Mouse (Mus musculus) thymus, postnatal 10 days (tissue): ENCODE results near the gene Fam120b.

Experiments used
- DNase-seq, 2 experiments: peaks; one replicate each; pipeline ENCODE4 v3.0.0; 2021; ENCODE audit warnings: low spot score in 2 of 2

Gene Fam120b

DNA sequence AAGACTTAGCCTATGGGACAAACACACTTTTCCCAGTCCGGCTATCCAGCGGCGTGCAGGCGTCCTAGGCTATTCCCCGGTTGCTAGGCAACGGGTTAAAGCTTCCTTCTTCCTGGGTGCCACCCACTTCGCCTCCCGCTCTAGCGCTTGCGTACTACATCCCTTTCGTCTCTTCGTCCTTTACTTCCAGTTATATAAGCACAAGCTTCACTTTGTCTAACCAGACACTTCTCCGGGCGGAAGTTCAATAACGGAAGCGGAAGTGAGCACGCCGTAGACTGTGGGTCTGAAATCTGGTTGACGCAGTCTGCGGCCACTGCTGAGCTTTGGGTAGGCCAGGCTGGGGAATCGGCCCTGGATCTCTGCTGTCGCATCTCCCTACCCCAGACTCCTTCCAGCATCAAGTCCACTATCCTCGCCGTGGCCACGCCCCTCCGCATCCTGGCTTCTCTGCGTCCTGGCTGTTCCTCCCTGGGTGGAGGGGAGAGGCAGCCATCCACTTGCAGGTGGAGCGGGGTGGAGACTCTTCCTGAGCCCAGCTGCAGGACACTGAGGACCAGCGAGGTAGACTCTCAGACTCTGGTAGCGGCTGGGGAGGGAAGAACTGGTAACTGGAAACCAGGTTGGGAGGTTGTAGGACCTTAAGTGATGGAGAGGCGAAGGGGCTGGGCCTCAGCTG, at the start of gene Fam120b:
Fam120b (plus strand) TSS at position 206 of the 679 bp plus-strand sequence.
- peak; percentile 75 for DNase-seq

DNA sequence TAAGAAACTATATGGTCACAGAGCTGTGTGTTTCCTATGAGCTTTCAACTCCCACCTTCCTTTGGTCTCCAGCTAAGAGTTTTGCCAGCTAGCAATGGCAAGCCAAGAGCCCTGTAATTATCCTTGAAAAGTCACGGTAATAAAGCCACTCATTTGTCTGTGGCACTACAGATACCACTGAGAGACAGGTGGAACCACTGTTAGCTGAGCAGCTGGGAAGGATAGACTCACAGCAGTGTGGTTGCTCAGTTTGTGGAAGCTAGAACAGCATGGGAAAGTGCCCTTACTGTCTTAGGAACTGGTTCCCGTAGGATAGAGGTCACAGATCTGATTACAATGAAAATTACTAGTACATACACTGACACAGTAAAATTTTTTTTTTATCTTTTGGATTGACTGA, 45.9 kb upstream of the Fam120b start:
- DNase-seq = no peak

GRCm38 (mm10) chr17:15352869-15353610, 43.0 kb upstream of the Fam120b start:
- DNase-seq = no peak

DNA sequence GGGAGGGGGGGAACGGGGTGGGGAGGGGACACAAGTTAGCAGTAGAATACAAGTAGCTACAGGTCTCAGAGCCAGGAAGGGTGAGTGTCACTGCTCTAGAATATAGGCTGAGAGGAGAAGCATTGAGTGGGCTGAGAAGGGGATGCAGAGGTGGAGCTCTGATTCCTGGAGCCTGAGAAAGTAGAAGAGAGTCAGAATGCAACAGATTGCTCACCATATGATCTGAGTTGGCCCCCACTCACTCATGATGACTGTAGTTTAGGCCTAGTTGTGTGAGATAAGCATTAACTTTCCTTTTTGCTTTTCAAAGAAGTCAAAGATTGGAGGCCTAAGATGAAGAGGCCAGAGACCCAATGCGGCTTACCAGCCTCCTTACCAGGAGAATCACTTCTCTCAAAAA, 42.0 kb upstream of the Fam120b start:
- no peak for DNase-seq

DNA sequence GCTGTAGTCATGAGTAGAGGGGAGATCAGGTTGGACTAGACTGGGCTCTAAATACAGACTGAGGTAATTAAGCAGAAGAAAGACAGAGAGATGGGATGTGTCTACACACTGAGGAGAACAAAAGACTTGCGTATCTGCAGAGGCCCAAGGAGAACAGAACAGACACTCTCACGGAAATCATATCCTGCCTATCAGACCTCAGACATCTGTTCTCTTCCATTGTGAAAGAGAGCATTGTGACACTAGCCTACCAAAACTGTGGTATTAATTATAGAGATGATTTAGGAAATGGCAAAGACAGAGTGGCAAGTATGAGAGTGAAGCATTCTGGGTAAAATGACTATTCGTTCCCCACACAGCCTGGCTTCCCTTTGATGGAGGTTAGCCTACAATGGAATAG, 40.9 kb upstream of the Fam120b start:
- DNase-seq = no peak

GRCm38 (mm10) chr17:15356526-15356925, 39.5 kb upstream of the Fam120b start:
- no peak for DNase-seq

- DNase-seq = no peak
These were observed 38.9 kb upstream of the Fam120b start for GRCm38 (mm10) chr17:15357071-15357470.

- no peak for DNase-seq
These were observed 32.3 kb upstream of the Fam120b start for GRCm38 (mm10) chr17:15363656-15364055.

DNA sequence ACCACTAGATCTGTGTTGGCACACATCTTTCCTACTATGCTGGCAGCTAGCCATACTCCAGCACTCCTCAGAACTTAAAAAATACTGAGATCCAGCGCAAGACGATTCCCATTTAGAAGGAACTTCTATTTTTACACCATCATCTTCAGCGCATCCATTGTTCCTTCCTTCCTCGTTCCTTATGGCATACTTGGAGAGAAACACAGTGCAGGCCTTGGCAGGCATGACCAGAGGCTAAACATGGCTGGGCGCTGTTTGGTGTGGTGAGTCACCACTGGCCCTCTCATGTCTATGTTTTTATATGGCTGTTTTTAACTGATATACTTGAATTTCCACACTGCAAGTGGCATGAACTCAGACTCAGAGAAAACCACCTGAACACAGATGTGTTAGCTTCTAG, 30.4 kb upstream of the Fam120b start:
- no peak for DNase-seq

GRCm38 (mm10) chr17:15370401-15370800, 25.6 kb upstream of the Fam120b start:
- DNase-seq = no peak

- no peak for DNase-seq
These were observed 23.8 kb upstream of the Fam120b start for GRCm38 (mm10) chr17:15371967-15372835.

GRCm38 (mm10) chr17:15372931-15373652, 22.9 kb upstream of the Fam120b start:
- no peak for DNase-seq

- no peak for DNase-seq
These were observed 21.5 kb upstream of the Fam120b start for GRCm38 (mm10) chr17:15374321-15375141.

DNA sequence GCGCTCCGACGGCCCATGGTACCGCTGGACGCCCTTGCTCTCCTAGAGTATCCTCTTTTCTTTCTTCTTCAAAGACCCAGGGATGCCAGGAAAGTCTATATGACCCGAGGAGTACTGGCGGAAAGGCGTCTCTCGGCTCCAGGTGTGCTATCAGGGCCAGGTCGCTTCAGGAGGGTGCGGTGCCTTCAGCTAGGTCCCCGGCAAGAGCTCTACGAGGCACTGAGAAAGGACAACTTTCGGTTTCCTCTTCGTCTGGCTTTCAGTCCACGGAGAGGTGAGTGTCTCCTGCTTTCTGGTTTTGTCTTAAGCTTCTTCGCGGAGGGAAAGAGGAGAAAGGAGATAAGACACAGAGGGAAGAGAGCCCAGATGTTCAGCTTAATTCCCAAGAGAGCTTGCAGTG, 20.8 kb upstream of the Fam120b start:
- no peak for DNase-seq

GRCm38 (mm10) chr17:15375701-15376493, 20.1 kb upstream of the Fam120b start:
- DNase-seq = no peak

DNA sequence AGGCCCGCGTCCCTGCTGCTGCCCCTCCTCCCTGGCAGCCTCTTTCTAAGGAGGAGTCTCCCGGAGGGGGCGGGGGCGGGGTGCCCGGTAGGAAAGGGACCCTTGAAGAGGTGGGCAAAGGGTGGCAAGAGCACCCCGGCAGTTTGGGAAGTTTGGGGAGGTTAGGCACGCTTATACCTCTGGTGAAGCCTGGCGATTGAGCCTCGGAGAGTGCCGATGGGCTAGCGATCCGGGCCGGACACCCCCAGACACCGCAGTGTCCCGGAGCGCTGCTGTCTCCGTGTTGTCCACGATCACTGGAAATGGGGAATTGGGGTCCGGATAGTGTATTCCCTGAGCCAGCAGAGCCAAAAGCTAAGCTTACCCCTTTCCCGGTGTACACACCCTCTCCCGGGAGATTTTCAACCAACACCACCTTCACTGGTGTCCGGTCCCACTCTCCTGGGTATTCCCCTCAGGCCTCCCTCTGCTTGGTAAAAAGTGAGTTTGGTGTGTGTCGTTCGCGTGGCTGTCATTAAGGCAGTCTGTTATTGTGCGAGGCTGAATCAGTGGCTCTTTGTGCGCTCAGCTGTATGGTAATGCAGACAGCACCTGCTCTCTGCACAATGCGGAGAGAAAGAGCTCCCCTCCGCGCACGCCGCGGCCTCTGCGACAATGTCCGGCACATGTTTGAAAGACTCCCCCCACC, 19.4 kb upstream of the Fam120b start, which contains the start of gene Dll1:
Dll1 (minus strand) TSS at position 379 of the 688 bp plus-strand sequence.
- no peak for DNase-seq

GRCm38 (mm10) chr17:15377901-15378300, 18.1 kb upstream of the Fam120b start:
- DNase-seq = no peak

DNA sequence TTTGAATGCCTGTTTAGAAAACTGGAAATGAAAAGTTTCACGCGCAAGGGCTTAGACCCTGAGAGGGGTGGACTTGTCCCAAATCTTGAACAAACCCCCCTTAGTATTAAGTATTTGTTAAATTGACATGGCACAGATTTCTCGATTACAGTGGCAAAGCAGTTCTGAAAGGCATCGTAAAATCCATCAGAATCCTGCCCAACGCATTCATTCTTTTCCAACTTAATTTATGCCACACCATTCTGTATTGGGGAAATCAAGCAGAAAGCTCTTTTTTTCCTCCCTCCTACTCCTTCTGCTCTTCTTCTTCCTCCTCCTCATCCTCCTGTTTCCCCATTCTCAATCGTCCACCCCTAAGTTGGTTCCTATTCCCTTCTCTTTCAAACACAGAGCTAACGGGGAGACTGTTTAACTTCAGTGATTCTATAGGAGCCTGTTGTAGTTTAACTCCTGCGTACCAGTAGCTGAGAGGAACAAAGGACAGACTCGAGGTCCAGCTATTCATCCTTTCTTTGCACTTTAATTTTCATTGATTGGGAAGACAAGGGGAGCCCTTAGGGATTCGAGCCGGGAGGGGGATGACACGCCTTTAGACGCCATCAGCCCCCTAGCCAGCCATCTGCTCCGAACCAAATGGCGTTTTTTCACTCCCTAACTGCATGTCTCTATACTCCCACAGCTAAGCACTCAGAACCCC, 17.4 kb upstream of the Fam120b start:
- DNase-seq = no peak
